Mouse (Mus musculus) forelimb bud, embryonic 11.5 days (tissue): ENCODE measurements around the gene Rsad1.
A peak's percentile ranks its signal among the peaks of the same experiment; 100 is the strongest.

Experiments
- DNase-seq: peaks from one replicate; pipeline ENCODE4 v3.0.0-alpha.2; 2012; ENCODE audit warnings: low read depth, low spot score

Gene Rsad1

GRCm38 (mm10) chr11:94548041-94548784 lies 842 bp downstream of the Rsad1 start:
- DNase-seq = no peak

GRCm38 (mm10) chr11:94547271-94547670 lies 1.8 kb downstream of the Rsad1 start:
- no peak for DNase-seq

- no peak for DNase-seq
Observed at GRCm38 (mm10) chr11:94546381-94546780, 2.7 kb downstream of the Rsad1 start.

GRCm38 (mm10) chr11:94544422-94544821 lies 4.6 kb downstream of the Rsad1 start:
- DNase-seq = no peak

GRCm38 (mm10) chr11:94543932-94544331 lies 5.1 kb downstream of the Rsad1 start:
- DNase-seq = peak; percentile 58

GRCm38 (mm10) chr11:94543344-94543743 lies 5.7 kb downstream of the Rsad1 start:
- DNase-seq = no peak

GRCm38 (mm10) chr11:94542400-94542799 lies 6.7 kb downstream of the Rsad1 start:
- DNase-seq = no peak

- DNase-seq = no peak
Observed at GRCm38 (mm10) chr11:94539761-94540160, 9.3 kb downstream of the Rsad1 start.

- no peak for DNase-seq
Observed at GRCm38 (mm10) chr11:94538733-94539292, 10.2 kb downstream of the Rsad1 start.

- no peak for DNase-seq
Observed at GRCm38 (mm10) chr11:94533171-94533570, 15.9 kb downstream of the Rsad1 start.

- DNase-seq = no peak
Observed at GRCm38 (mm10) chr11:94528879-94529278, 20.2 kb downstream of the Rsad1 start.

- peak; percentile 78 for DNase-seq
Observed at GRCm38 (mm10) chr11:94526171-94526879, 22.7 kb downstream of the Rsad1 start.

- DNase-seq = peak; percentile 78
Observed at GRCm38 (mm10) chr11:94521219-94521843, 27.7 kb downstream of the Rsad1 start, which contains the start of gene Mycbpap. TSS of gene Mycbpap (minus strand) at chr11:94521742.

- DNase-seq = no peak
Observed at GRCm38 (mm10) chr11:94513452-94513851, 35.6 kb downstream of the Rsad1 start.

- no peak for DNase-seq
Observed at GRCm38 (mm10) chr11:94508976-94509375, 40.1 kb downstream of the Rsad1 start.

GRCm38 (mm10) chr11:94501482-94501881 lies 47.6 kb downstream of the Rsad1 start:
- DNase-seq = no peak

- DNase-seq = no peak
Observed at GRCm38 (mm10) chr11:94500362-94500761, 48.7 kb downstream of the Rsad1 start.

- DNase-seq = peak; percentile 53
Observed at GRCm38 (mm10) chr11:94499661-94500152, 49.3 kb downstream of the Rsad1 start, which contains the start of gene Epn3. TSS of gene Epn3 (minus strand) at chr11:94499974.

GRCm38 (mm10) chr11:94499035-94499434 lies 50.0 kb downstream of the Rsad1 start:
- no peak for DNase-seq

GRCm38 (mm10) chr11:94498093-94498996 lies 50.7 kb downstream of the Rsad1 start:
- no peak for DNase-seq

GRCm38 (mm10) chr11:94495415-94495814 lies 53.6 kb downstream of the Rsad1 start:
- DNase-seq = no peak
